Mouse (Mus musculus) erythroblast, embryonic 14.5 days (primary cell): ENCODE data around the gene Smyd3.

Experiments used
- GATA1 ChIP-seq: IDR thresholded peaks from 2 replicates; pipeline ENCODE4 v1.6.1; 2012; ENCODE audit warnings: low read length, inconsistent platforms, mixed read lengths
- TAL1 ChIP-seq: IDR thresholded peaks from 3 replicates; pipeline ENCODE4 v1.6.1; 2012; ENCODE audit warnings: low read length, inconsistent platforms, mixed read lengths

GRCm38 (mm10) chr1:179089174-179089573 lies 428.7 kb downstream of the Smyd3 start:
- TF ChIP-seq GATA1: no peak
- TF ChIP-seq TAL1: no peak
